Mouse (Mus musculus) neural tube, embryonic 15.5 days (tissue): ENCODE measurements at regions not wholly inside any gene's neighbourhood (a gene's known extent, or its start where the extent isn't known, plus 50 kb on each side); places are given as distances from the start of the nearest gene placed in this dataset.

Source experiments
- ATAC-seq: fragments of 200-750 bp; cut with Nextera tagmentation; 2 replicates; pipeline ENCODE4 v1.8.0; 2017; ENCODE audit warnings: mild to moderate bottlenecking, moderate TSS enrichment, moderate library complexity; ENCODE audit not compliant: low FRiP score
- H3K27ac ChIP-seq: fragments of 300-500 bp; sonication (generic); replicated peaks from 2 replicates; pipeline ENCODE4 v1.5.1; 2015; ENCODE audit warnings: mild to moderate bottlenecking, inconsistent platforms
- H3K27me3 ChIP-seq: fragments of 300-500 bp; sonication (generic); replicated peaks from 2 replicates; pipeline ENCODE4 v1.6.1; 2015; ENCODE audit warnings: inconsistent platforms
- H3K36me3 ChIP-seq: fragments of 300-500 bp; sonication (generic); 2 replicates; pipeline ENCODE4 v1.6.1; 2015; ENCODE audit warnings: inconsistent platforms
- H3K4me1 ChIP-seq: fragments of 300-500 bp; sonication (generic); 2 replicates; pipeline ENCODE4 v1.6.1; 2015; ENCODE audit warnings: inconsistent platforms
- H3K4me2 ChIP-seq: fragments of 300-500 bp; sonication (generic); 2 replicates; pipeline ENCODE4 v1.6.1; 2015; ENCODE audit warnings: inconsistent platforms, mild to moderate bottlenecking, moderate library complexity
- H3K4me3 ChIP-seq: fragments of 300-500 bp; sonication (generic); replicated peaks from 2 replicates; pipeline ENCODE4 v1.5.1; 2015; ENCODE audit warnings: mild to moderate bottlenecking, inconsistent platforms
- H3K9ac ChIP-seq: fragments of 300-500 bp; sonication (generic); replicated peaks from 2 replicates; pipeline ENCODE4 v1.6.1; 2015; ENCODE audit warnings: mild to moderate bottlenecking, inconsistent platforms
- H3K9me3 ChIP-seq: fragments of 300-500 bp; sonication (generic); replicated peaks from 2 replicates; pipeline ENCODE4 v1.6.1; 2016; ENCODE audit warnings: inconsistent platforms
- WGBS: fragments of 180-500 bp; shearing (Covaris S2); methylation state at CpG from one replicate; pipeline ENCODE4 v1.1.7; 2015; ENCODE audit warnings: mixed read lengths; 5-methylcytosine and 5-hydroxymethylcytosine counted together

GRCm38 (mm10) chr15:19711764-19712163 lies 737.3 kb upstream of the Cdh12 start:
- H3K9me3 ChIP-seq: no peaks in the 10 kb centered on the region
- H3K27me3 ChIP-seq: no peaks in the 10 kb centered on the region
- WGBS: 91% methylated on average over 3 of the region's 3 CpGs
- no peaks in the 10 kb centered on the region for H3K36me3 ChIP-seq
- no peaks in the 10 kb centered on the region for H3K4me1 ChIP-seq
- no peak for ATAC-seq
- H3K4me2 ChIP-seq: no peak overlapping the region
- H3K9ac ChIP-seq: no peak overlapping the region
- no peak overlapping the region for H3K27ac ChIP-seq
- H3K4me3 ChIP-seq: no peak overlapping the region
